Mouse (Mus musculus): ENCODE results near the gene Pear1. TPM values are rescaled to one million over a fixed set of nuclear protein-coding genes. Genes with fewer than 3 reads are reported as not detected.
A peak's percentile ranks its signal among the peaks of the same experiment; 100 is the strongest.

Gene Pear1
- total RNA-seq, 1 experiment: 1.8 TPM

DNA sequence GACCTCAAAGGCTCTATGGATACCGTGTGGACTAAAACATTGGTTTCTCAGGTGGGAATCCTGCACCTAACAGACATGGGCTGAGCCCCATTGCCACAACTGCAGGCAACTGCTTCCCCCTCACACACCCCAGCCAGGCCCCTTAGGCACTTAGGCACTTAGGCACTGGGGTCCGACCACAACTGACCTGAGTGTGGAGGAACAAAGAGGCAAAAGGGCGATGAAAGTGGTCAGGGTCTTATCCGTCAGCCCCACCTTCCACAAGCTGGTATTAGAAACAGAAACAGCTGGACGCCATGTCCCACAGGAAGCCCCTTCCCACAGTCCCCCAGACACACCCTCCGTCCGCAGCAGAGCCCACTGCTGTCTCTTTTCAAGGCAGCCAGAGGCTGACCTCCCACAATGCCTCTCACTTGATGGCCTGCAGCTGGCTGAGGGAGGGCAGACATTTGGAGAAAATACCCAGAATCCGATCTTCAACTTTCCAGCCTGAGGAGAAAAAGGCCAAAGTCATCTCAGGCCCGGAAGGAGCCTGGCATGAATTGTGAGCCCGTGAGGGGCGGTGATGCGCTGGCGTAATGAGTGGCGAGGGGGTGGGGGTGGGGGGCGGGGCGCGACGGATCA is 79.0 kb downstream of the Pear1 start:
- Histone ChIP-seq H3K27ac (ENCODE audit: insufficient read depth, low read depth, low read length, poor library complexity, severe bottlenecking) (no peak overlapping the region), H3K4me3 (ENCODE audit: insufficient read depth in 1 of 2, low read depth in 1 of 2, low read length in 2 of 2, poor library complexity in 1 of 2, severe bottlenecking in 1 of 2) (no peak overlapping the region), H3K9ac (ENCODE audit: insufficient read depth, low read depth, low read length, poor library complexity, severe bottlenecking) (no peak overlapping the region), H3K9me3 (ENCODE audit: control insufficient read depth, insufficient read depth, low read depth, low read length) (no peaks in the 10 kb centered on the region), H3K36me3 (ENCODE audit: control insufficient read depth, insufficient read depth, low read length, poor library complexity, severe bottlenecking) (no peaks in the 10 kb centered on the region), H3K4me1 (ENCODE audit: control insufficient read depth in 2 of 2, insufficient read depth in 2 of 2, low read length in 2 of 2, poor library complexity in 1 of 2) (peaks cover 0 to 2% of the 10 kb centered on the region in 2 experiments; a peak in 1 of 4 replicates)
- DNase-seq (ENCODE audit: low read depth, low spot score): no peak
- in situ Hi-C loops (cut with MboI; ENCODE audit: low sequenced_read_pairs in 2 of 2, unreplicated experiment in 2 of 2): no loop called here
- no peak for TF ChIP-seq HCFC1 (IDR thresholded peaks at IDR 0.05; ENCODE audit: borderline replicate concordance, insufficient read depth, low read length)
- TF ChIP-seq ZNF384 (IDR thresholded peaks at IDR 0.05; ENCODE audit: low read depth, low read length): no peak
- TF ChIP-seq ZC3H11A (IDR thresholded peaks at IDR 0.05; ENCODE audit: borderline replicate concordance, low read depth, low read length): no peak
- no peak for TF ChIP-seq CHD2 (IDR thresholded peaks at IDR 0.05; ENCODE audit: low read depth, low read length)
- no peak for TF ChIP-seq MAFK (IDR thresholded peaks at IDR 0.05; ENCODE audit: insufficient read depth, low read depth, low read length)

DNA sequence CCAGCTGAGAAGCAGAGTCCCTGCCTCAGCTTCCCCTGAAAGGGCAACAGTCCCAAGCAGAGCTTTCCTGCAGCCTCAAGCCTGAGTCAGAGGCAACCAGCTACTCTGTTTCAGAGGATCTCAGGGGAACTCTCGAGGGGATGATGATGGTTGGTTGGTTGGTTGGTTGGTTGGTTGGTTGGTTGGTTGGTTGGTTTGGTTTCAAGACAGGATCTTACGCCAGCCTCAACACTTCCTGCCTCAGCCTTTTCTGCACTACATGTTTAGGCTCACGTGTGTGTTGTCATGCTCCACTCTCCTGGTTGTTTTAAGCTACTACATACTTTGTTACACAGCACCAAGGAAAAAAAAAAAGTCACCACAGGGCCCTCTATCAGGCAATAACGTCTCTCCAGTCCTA is 80.2 kb downstream of the Pear1 start:
- Histone ChIP-seq H3K4me3 (ENCODE audit: insufficient read depth in 1 of 2, low read depth in 1 of 2, low read length in 2 of 2, poor library complexity in 1 of 2, severe bottlenecking in 1 of 2) (no peak overlapping the region), H3K4me1 (ENCODE audit: control insufficient read depth in 2 of 2, insufficient read depth in 2 of 2, low read length in 2 of 2, poor library complexity in 1 of 2) (peaks cover 0 to 2% of the 10 kb centered on the region in 2 experiments; a peak in 1 of 4 replicates), H3K9me3 (ENCODE audit: control insufficient read depth, insufficient read depth, low read depth, low read length) (no peaks in the 10 kb centered on the region), H3K36me3 (ENCODE audit: control insufficient read depth, insufficient read depth, low read length, poor library complexity, severe bottlenecking) (no peaks in the 10 kb centered on the region), H3K27ac (ENCODE audit: insufficient read depth, low read depth, low read length, poor library complexity, severe bottlenecking) (no peak overlapping the region), H3K9ac (ENCODE audit: insufficient read depth, low read depth, low read length, poor library complexity, severe bottlenecking) (no peak overlapping the region)
- in situ Hi-C loops (cut with MboI; ENCODE audit: low sequenced_read_pairs in 2 of 2, unreplicated experiment in 2 of 2): no loop called here
- TF ChIP-seq MAFK (IDR thresholded peaks at IDR 0.05; ENCODE audit: insufficient read depth, low read depth, low read length) (no peak), ZNF384 (IDR thresholded peaks at IDR 0.05; ENCODE audit: low read depth, low read length) (no peak), ZC3H11A (IDR thresholded peaks at IDR 0.05; ENCODE audit: borderline replicate concordance, low read depth, low read length) (no peak), CHD2 (IDR thresholded peaks at IDR 0.05; ENCODE audit: low read depth, low read length) (no peak), HCFC1 (IDR thresholded peaks at IDR 0.05; ENCODE audit: borderline replicate concordance, insufficient read depth, low read length) (no peak)
- DNase-seq (ENCODE audit: low read depth, low spot score): no peak

DNA sequence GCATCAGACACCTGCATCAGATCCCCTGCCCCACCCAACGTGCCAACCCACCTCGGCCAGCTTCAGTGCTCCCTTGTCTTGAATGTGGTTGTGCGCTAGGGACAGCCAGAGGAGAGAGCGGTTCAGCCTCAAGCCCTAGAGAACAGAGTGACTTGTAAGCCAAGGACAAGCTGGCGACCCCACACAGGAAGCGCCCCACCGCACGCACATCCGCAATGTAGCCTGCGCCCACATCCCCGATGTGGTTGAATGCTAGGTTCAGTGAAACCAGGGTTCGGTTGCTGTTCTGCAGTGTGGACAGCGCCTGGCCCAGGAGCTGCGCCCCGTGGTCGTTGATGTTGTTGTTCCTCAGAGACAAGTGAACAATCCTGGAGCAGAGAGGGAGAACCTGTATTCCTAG is 81.4 kb downstream of the Pear1 start:
- in situ Hi-C loops (cut with MboI; ENCODE audit: low sequenced_read_pairs in 2 of 2, unreplicated experiment in 2 of 2): no loop called here
- Histone ChIP-seq H3K9ac (ENCODE audit: insufficient read depth, low read depth, low read length, poor library complexity, severe bottlenecking) (no peak overlapping the region), H3K4me1 (ENCODE audit: control insufficient read depth in 2 of 2, insufficient read depth in 2 of 2, low read length in 2 of 2, poor library complexity in 1 of 2) (no peaks in the 10 kb centered on the region; a peak in 1 of 4 replicates), H3K9me3 (ENCODE audit: control insufficient read depth, insufficient read depth, low read depth, low read length) (no peaks in the 10 kb centered on the region), H3K36me3 (ENCODE audit: control insufficient read depth, insufficient read depth, low read length, poor library complexity, severe bottlenecking) (peaks cover 2% of the 10 kb centered on the region; the same call in 1 of the 2 replicates), H3K4me3 (ENCODE audit: insufficient read depth in 1 of 2, low read depth in 1 of 2, low read length in 2 of 2, poor library complexity in 1 of 2, severe bottlenecking in 1 of 2) (peak overlapping the region; percentile 16 to 26; a peak in 1 of 4 replicates), H3K27ac (ENCODE audit: insufficient read depth, low read depth, low read length, poor library complexity, severe bottlenecking) (no peak overlapping the region)
- no peak for TF ChIP-seq ZNF384 (IDR thresholded peaks at IDR 0.05; ENCODE audit: low read depth, low read length)
- TF ChIP-seq HCFC1 (IDR thresholded peaks at IDR 0.05; ENCODE audit: borderline replicate concordance, insufficient read depth, low read length): no peak
- no peak for TF ChIP-seq CHD2 (IDR thresholded peaks at IDR 0.05; ENCODE audit: low read depth, low read length)
- TF ChIP-seq ZC3H11A (IDR thresholded peaks at IDR 0.05; ENCODE audit: borderline replicate concordance, low read depth, low read length): no peak
- no peak for TF ChIP-seq MAFK (IDR thresholded peaks at IDR 0.05; ENCODE audit: insufficient read depth, low read depth, low read length)
- no peak for DNase-seq (ENCODE audit: low read depth, low spot score)

DNA sequence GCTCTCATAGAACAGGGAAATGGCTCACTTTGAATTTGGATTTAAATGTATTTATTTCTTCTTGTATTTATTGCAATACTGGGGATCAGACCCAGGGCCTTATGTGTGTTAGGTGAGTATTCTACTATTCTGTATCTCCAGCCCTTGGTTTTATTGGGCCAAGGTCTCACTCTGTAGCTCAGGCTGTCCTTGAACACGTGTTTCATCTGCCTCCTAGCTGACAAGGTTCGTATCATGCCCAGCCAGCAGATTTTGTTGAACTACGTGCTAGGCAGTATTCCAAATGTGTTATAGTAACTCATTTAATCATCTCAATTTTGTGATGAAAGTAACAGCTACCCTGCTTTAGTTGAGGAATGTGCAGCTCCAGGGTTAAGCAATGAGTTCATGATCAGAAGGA is 82.1 kb downstream of the Pear1 start:
- in situ Hi-C loops (cut with MboI; ENCODE audit: low sequenced_read_pairs in 2 of 2, unreplicated experiment in 2 of 2): no loop called here
- Histone ChIP-seq H3K36me3 (ENCODE audit: control insufficient read depth, insufficient read depth, low read length, poor library complexity, severe bottlenecking) (peaks cover 4% of the 10 kb centered on the region; the same call in 1 of the 2 replicates), H3K27ac (ENCODE audit: insufficient read depth, low read depth, low read length, poor library complexity, severe bottlenecking) (no peak overlapping the region), H3K4me1 (ENCODE audit: control insufficient read depth in 2 of 2, insufficient read depth in 2 of 2, low read length in 2 of 2, poor library complexity in 1 of 2) (no peaks in the 10 kb centered on the region; a peak in 1 of 4 replicates), H3K4me3 (ENCODE audit: insufficient read depth in 1 of 2, low read depth in 1 of 2, low read length in 2 of 2, poor library complexity in 1 of 2, severe bottlenecking in 1 of 2) (no peak overlapping the region), H3K9ac (ENCODE audit: insufficient read depth, low read depth, low read length, poor library complexity, severe bottlenecking) (no peak overlapping the region), H3K9me3 (ENCODE audit: control insufficient read depth, insufficient read depth, low read depth, low read length) (no peaks in the 10 kb centered on the region)
- TF ChIP-seq CHD2 (IDR thresholded peaks at IDR 0.05; ENCODE audit: low read depth, low read length): no peak
- TF ChIP-seq MAFK (IDR thresholded peaks at IDR 0.05; ENCODE audit: insufficient read depth, low read depth, low read length): no peak
- TF ChIP-seq ZNF384 (IDR thresholded peaks at IDR 0.05; ENCODE audit: low read depth, low read length): no peak
- no peak for TF ChIP-seq ZC3H11A (IDR thresholded peaks at IDR 0.05; ENCODE audit: borderline replicate concordance, low read depth, low read length)
- no peak for TF ChIP-seq HCFC1 (IDR thresholded peaks at IDR 0.05; ENCODE audit: borderline replicate concordance, insufficient read depth, low read length)
- no peak for DNase-seq (ENCODE audit: low read depth, low spot score)
